Comparison of ENCODE assay signal across 23 mouse cellular contexts in the genomic region with DNA sequence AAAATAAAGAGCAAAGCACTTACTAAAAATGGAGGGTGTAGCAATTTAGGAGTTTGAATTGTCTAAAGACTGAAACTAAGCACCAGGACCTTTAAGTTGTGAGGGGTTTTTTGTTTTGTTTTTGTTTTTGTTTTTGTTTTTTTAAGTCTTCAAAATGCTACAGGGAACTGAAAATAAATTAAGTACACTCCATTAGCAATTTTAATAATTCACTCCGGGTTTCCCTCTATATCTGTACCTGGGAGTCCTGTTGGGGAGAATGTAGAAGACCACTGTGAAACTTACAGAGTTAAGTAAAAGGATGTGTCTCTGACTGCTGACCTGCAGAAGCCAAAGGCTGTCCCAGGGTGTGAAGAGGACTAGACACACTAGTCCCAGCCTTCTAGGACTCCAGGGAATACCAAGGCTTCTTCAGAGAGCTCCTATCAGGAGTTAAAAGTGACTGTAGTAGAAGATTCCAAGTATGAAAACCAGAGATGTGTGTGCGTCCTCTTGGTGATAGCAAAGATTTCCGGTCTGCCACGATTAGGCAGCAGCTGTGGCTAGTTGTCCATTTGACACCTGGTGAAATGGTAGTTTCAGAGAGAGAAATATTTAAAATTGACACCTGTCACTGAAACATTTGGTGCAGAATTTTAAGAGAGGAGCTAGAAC. TPM values are rescaled to one million over a fixed set of nuclear protein-coding genes. Genes with fewer than 3 reads are reported as not detected.
A peak's percentile ranks its signal among the peaks of the same experiment; 100 is the strongest.
DNase-seq lines count a peak whose midpoint lies in the region; ATAC-seq lines count a peak whose summit lies in the region.
"Had no signal": no experiment of that assay in that cellular context is flagged by ENCODE, and none has a peak within 500 bp of the region (broad histone marks: within the 10 kb centered on the region; RNA-seq: fewer than 3 reads in every experiment).

No protein-coding gene starts in this region.

- H3K36me3 ChIP-seq in hindbrain, embryonic 11.5 days (ENCODE audit: control insufficient read depth, insufficient read depth, low read length) = no peaks in the 10 kb centered on the region
- no peaks in the 10 kb centered on the region for H3K36me3 ChIP-seq in hindbrain, embryonic 12.5 days
- H3K36me3 ChIP-seq in midbrain, embryonic 14.5 days (ENCODE audit: control insufficient read depth, insufficient read depth, low read length) = no peaks in the 10 kb centered on the region
- no peaks in the 10 kb centered on the region for H3K36me3 ChIP-seq in midbrain, embryonic 13.5 days
- H3K36me3 ChIP-seq in limb, embryonic 11.5 days (ENCODE audit: control insufficient read depth, insufficient read depth, low read length) = no peaks in the 10 kb centered on the region
- H3K36me3 ChIP-seq: embryonic facial prominence, embryonic 13.5 days had no signal

- H3K4me2 ChIP-seq in hindbrain, embryonic 11.5 days (replicated peaks; ENCODE audit: low read depth, low read length) = no peak overlapping the region
- no peak overlapping the region for H3K4me2 ChIP-seq in hindbrain, embryonic 12.5 days (replicated peaks)
- H3K4me2 ChIP-seq in midbrain, embryonic 14.5 days (ENCODE audit: low read length) = no peak overlapping the region
- H3K4me2 ChIP-seq in midbrain, embryonic 13.5 days (replicated peaks) = no peak overlapping the region
- no peak overlapping the region for H3K4me2 ChIP-seq in limb, embryonic 11.5 days (ENCODE audit: low read depth, severe bottlenecking)

- DNase-seq in cerebellum, adult 9-10 months = peak; percentile 12
- no peak for DNase-seq in cerebellum, postnatal 36 days
- DNase-seq in hindbrain, embryonic 11.5 days (ENCODE audit: low spot score) = peak; percentile 43
- peak; percentile 36 for DNase-seq in midbrain, embryonic 14.5 days
- DNase-seq in limb, embryonic 11.5 days (ENCODE audit: low spot score) = peak; percentile 37
- DNase-seq: adrenal gland, postnatal 10 days; heart, postnatal 14 days; kidney, adult 8-10 months; kidney, postnatal 14 days; layer of hippocampus, postnatal 36 days; lung, adult 18-20 months; lung, postnatal 36 days had no signal

- no peak overlapping the region for H3K27ac ChIP-seq in hindbrain, embryonic 11.5 days (ENCODE audit: low read depth, low read length)
- no peak overlapping the region for H3K27ac ChIP-seq in hindbrain, embryonic 12.5 days
- no peak overlapping the region for H3K27ac ChIP-seq in midbrain, embryonic 14.5 days (replicated peaks; ENCODE audit: low read depth, low read length)
- H3K27ac ChIP-seq in midbrain, embryonic 13.5 days = no peak overlapping the region
- H3K27ac ChIP-seq in limb, embryonic 11.5 days (replicated peaks; ENCODE audit: low read depth, low read length) = no peak overlapping the region
- H3K27ac ChIP-seq: embryonic facial prominence, embryonic 13.5 days; layer of hippocampus, adult 2 months had no signal

- no peak for ATAC-seq in hindbrain, embryonic 11.5 days (ENCODE audit: low FRiP score)
- ATAC-seq in hindbrain, embryonic 12.5 days (ENCODE audit: low FRiP score) = no peak
- ATAC-seq in midbrain, embryonic 14.5 days (ENCODE audit: low FRiP score, low TSS enrichment) = no peak
- ATAC-seq in midbrain, embryonic 13.5 days = no peak
- ATAC-seq in limb, embryonic 11.5 days (ENCODE audit: insufficient number of reproducible peaks, low FRiP score, low TSS enrichment, low read depth) = no peak
- no peak for ATAC-seq in megakaryocyte-erythroid progenitor cell, adult 5-6 weeks (replicated peaks; ENCODE audit: low FRiP score, low TSS enrichment, poor library complexity, severe bottlenecking)
- ATAC-seq: Patski had no signal

- no peaks in the 10 kb centered on the region for H3K4me1 ChIP-seq in hindbrain, embryonic 11.5 days (replicated peaks; ENCODE audit: control insufficient read depth, insufficient read depth, low read length)
- H3K4me1 ChIP-seq in hindbrain, embryonic 12.5 days = peaks cover 7% of the 10 kb centered on the region
- H3K4me1 ChIP-seq in midbrain, embryonic 14.5 days (ENCODE audit: control insufficient read depth, insufficient read depth, low read length) = peaks cover 10% of the 10 kb centered on the region; the same call in 1 of the 2 replicates
- peaks cover 27% of the 10 kb centered on the region for H3K4me1 ChIP-seq in midbrain, embryonic 13.5 days (replicated peaks)
- H3K4me1 ChIP-seq in limb, embryonic 11.5 days (ENCODE audit: control insufficient read depth, insufficient read depth, low read length) = 0 out of 2 replicates have a peak, but pooled peaks cover 5% of the 10 kb centered on the region

- H3K9me3 ChIP-seq in hindbrain, embryonic 11.5 days (ENCODE audit: control insufficient read depth, low read length) = no peaks in the 10 kb centered on the region
- no peaks in the 10 kb centered on the region for H3K9me3 ChIP-seq in hindbrain, embryonic 12.5 days (replicated peaks)
- H3K9me3 ChIP-seq in midbrain, embryonic 14.5 days (ENCODE audit: control insufficient read depth, low read length) = no peaks in the 10 kb centered on the region
- H3K9me3 ChIP-seq in midbrain, embryonic 13.5 days = no peaks in the 10 kb centered on the region
- no peaks in the 10 kb centered on the region for H3K9me3 ChIP-seq in limb, embryonic 11.5 days (ENCODE audit: control insufficient read depth, low read length)
- H3K9me3 ChIP-seq: embryonic facial prominence, embryonic 13.5 days had no signal

- no peak overlapping the region for H3K9ac ChIP-seq in hindbrain, embryonic 11.5 days (ENCODE audit: low read depth, low read length)
- H3K9ac ChIP-seq in hindbrain, embryonic 12.5 days = no peak overlapping the region
- H3K9ac ChIP-seq in midbrain, embryonic 14.5 days (replicated peaks; ENCODE audit: low read length) = no peak overlapping the region
- H3K9ac ChIP-seq in midbrain, embryonic 13.5 days (replicated peaks) = no peak overlapping the region
- H3K9ac ChIP-seq in limb, embryonic 11.5 days (ENCODE audit: low read length) = no peak overlapping the region
- H3K9ac ChIP-seq: embryonic facial prominence, embryonic 13.5 days had no signal

- 3% methylated on average over 4 of the region's 4 CpGs for WGBS in hindbrain, embryonic 11.5 days
- WGBS in hindbrain, embryonic 12.5 days = 2% methylated on average over 4 of the region's 4 CpGs
- 2% methylated on average over 4 of the region's 4 CpGs for WGBS in midbrain, embryonic 14.5 days
- WGBS in midbrain, embryonic 13.5 days = 2% methylated on average over 4 of the region's 4 CpGs
- WGBS in limb, embryonic 11.5 days = 3% methylated on average over 4 of the region's 4 CpGs

- peaks cover 55% of the 10 kb centered on the region for H3K27me3 ChIP-seq in hindbrain, embryonic 11.5 days (ENCODE audit: control insufficient read depth, insufficient read depth, low read length)
- H3K27me3 ChIP-seq in hindbrain, embryonic 12.5 days = peaks cover 63% of the 10 kb centered on the region
- peaks cover 75% of the 10 kb centered on the region for H3K27me3 ChIP-seq in midbrain, embryonic 14.5 days (ENCODE audit: control insufficient read depth, insufficient read depth, low read length)
- H3K27me3 ChIP-seq in midbrain, embryonic 13.5 days = peaks cover 80% of the 10 kb centered on the region
- H3K27me3 ChIP-seq in limb, embryonic 11.5 days (ENCODE audit: control insufficient read depth, insufficient read depth, low read length) = peaks cover 46% of the 10 kb centered on the region

- no peak overlapping the region for H3K4me3 ChIP-seq in hindbrain, embryonic 11.5 days (ENCODE audit: low read depth, low read length)
- H3K4me3 ChIP-seq in hindbrain, embryonic 12.5 days = no peak overlapping the region
- no peak overlapping the region for H3K4me3 ChIP-seq in midbrain, embryonic 14.5 days (replicated peaks; ENCODE audit: low read depth, low read length)
- no peak overlapping the region for H3K4me3 ChIP-seq in midbrain, embryonic 13.5 days (replicated peaks)
- H3K4me3 ChIP-seq in limb, embryonic 11.5 days (ENCODE audit: low read depth, low read length) = no peak overlapping the region
- H3K4me3 ChIP-seq: myocyte had no signal

RNA-seq across cellular contexts. Expression of gene Spag6, which starts 3.9 kb away (rescaled TPM):
- polyA plus RNA-seq in hindbrain, embryonic 11.5 days (2014; fragmentation: Nextera tagmentation; extraction: Ambion mirVana) = 0.98 and 1.2 TPM in 2 replicates
- polyA plus RNA-seq in hindbrain, embryonic 12.5 days (2016; fragmentation: Nextera tagmentation; extraction: Ambion mirVana) = 0.22 and 0.35 TPM in 2 replicates
- polyA plus RNA-seq in midbrain, embryonic 14.5 days (2014; fragmentation: Nextera tagmentation; extraction: Ambion mirVana) = 0.20 and 0.25 TPM in 2 replicates
- polyA plus RNA-seq in midbrain, embryonic 13.5 days (2015; fragmentation: Nextera tagmentation; extraction: Ambion mirVana) = 0.24 and 0.28 TPM in 2 replicates
- 0.10 TPM in 1 of 2 replicates, not detected in the other for polyA plus RNA-seq in limb, embryonic 11.5 days (2014; fragmentation: Nextera tagmentation; extraction: Ambion mirVana)
- not detected in 2 replicates for total RNA-seq in megakaryocyte-erythroid progenitor cell, adult 5-6 weeks (2014; fragmentation: Nextera tagmentation)
- total RNA-seq in megakaryocyte-erythroid progenitor cell, adult 5-6 weeks (2017) = not detected in 2 replicates
- total RNA-seq: ES-E14; heart, postnatal 14 days had no signal
- polyA plus RNA-seq: activated CD4-positive, CD25-positive, alpha-beta regulatory T cell, adult 4 months; CD4-positive, CD25-positive, alpha-beta regulatory T cell, adult 4 months; heart, embryonic 11.5 days had no signal

RNA-seq across cellular contexts. Expression of gene Bmi1, which starts 20.9 kb away (rescaled TPM):
- polyA plus RNA-seq in hindbrain, embryonic 11.5 days (2014; fragmentation: Nextera tagmentation; extraction: Ambion mirVana) = 40.6 and 48.8 TPM in 2 replicates
- 42.4 and 46.8 TPM in 2 replicates for polyA plus RNA-seq in hindbrain, embryonic 12.5 days (2016; fragmentation: Nextera tagmentation; extraction: Ambion mirVana)
- polyA plus RNA-seq in midbrain, embryonic 14.5 days (2014; fragmentation: Nextera tagmentation; extraction: Ambion mirVana) = 34.1 and 43.6 TPM in 2 replicates
- 33.9 and 34.2 TPM in 2 replicates for polyA plus RNA-seq in midbrain, embryonic 13.5 days (2015; fragmentation: Nextera tagmentation; extraction: Ambion mirVana)
- 31.4 and 34.4 TPM in 2 replicates for polyA plus RNA-seq in limb, embryonic 11.5 days (2014; fragmentation: Nextera tagmentation; extraction: Ambion mirVana)
- total RNA-seq in megakaryocyte-erythroid progenitor cell, adult 5-6 weeks (2014; fragmentation: Nextera tagmentation) = 30.3 and 44.8 TPM in 2 replicates
- 69.4 and 89.5 TPM in 2 replicates for total RNA-seq in megakaryocyte-erythroid progenitor cell, adult 5-6 weeks (2017)

RNA-seq across cellular contexts. Expression of gene Commd3, which starts 25.5 kb away (rescaled TPM):
- polyA plus RNA-seq in hindbrain, embryonic 11.5 days (2014; fragmentation: Nextera tagmentation; extraction: Ambion mirVana) = 152 and 161 TPM in 2 replicates
- 174 and 180 TPM in 2 replicates for polyA plus RNA-seq in hindbrain, embryonic 12.5 days (2016; fragmentation: Nextera tagmentation; extraction: Ambion mirVana)
- polyA plus RNA-seq in midbrain, embryonic 14.5 days (2014; fragmentation: Nextera tagmentation; extraction: Ambion mirVana) = 202 and 219 TPM in 2 replicates
- polyA plus RNA-seq in midbrain, embryonic 13.5 days (2015; fragmentation: Nextera tagmentation; extraction: Ambion mirVana) = 189 and 191 TPM in 2 replicates
- polyA plus RNA-seq in limb, embryonic 11.5 days (2014; fragmentation: Nextera tagmentation; extraction: Ambion mirVana) = 174 and 187 TPM in 2 replicates
- total RNA-seq in megakaryocyte-erythroid progenitor cell, adult 5-6 weeks (2014; fragmentation: Nextera tagmentation) = 131 and 154 TPM in 2 replicates
- total RNA-seq in megakaryocyte-erythroid progenitor cell, adult 5-6 weeks (2017) = 179 and 216 TPM in 2 replicates

Comparison
In these comparisons a context has a peak if more than half of its experiments do, and no peak if none do; other contexts are left out.
1. DNase-seq: peak in cerebellum, adult 9-10 months (single experiment), hindbrain, embryonic 11.5 days (single experiment), midbrain, embryonic 14.5 days (single experiment) and limb, embryonic 11.5 days (single experiment); none in cerebellum, postnatal 36 days (0 of 2).